Mouse (Mus musculus) lung, adult 2 months (tissue): ENCODE measurements at regions not wholly inside any gene's neighbourhood (a gene's known extent, or its start where the extent isn't known, plus 50 kb on each side); places are given as distances from the start of the nearest gene placed in this dataset.

Experiments
- CTCF ChIP-seq: fragments of 200-500 bp; IDR thresholded peaks from 2 replicates; pipeline ENCODE4 v1.5.1; 2011; ENCODE audit warnings: mild to moderate bottlenecking, low read length, control low read depth; ENCODE audit not compliant: insufficient read depth
- POLR2A ChIP-seq: fragments of 200-500 bp; IDR thresholded peaks from 2 replicates; pipeline ENCODE4 v1.6.1; 2011; ENCODE audit warnings: low read depth, mild to moderate bottlenecking, control low read depth, low read length, borderline replicate concordance; ENCODE audit errors: extremely low read depth

DNA sequence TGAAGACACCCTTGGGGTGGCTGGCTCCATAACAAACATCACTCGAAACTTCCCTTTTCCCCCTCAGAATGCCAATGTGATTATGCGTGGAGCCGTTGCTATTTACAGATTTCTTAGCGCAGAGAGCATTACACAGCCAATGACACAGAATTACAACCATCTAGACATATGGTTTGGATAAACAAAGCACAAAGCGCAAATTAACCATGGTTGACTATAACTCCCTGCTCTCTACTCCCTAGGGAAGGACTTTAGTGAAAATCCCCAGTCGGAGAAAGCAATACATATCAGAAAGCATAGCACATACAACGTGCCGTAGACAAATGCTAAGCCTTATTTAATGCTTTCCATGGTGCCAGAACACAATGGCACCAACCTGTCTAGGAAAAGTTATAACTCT is 131.8 kb downstream of the Tshz3 start:
- TF ChIP-seq CTCF (no peak), POLR2A (no peak)
